Mouse (Mus musculus) liver, adult 2 months (tissue): ENCODE results near the gene Adamtsl4. TPM values are rescaled to one million over a fixed set of nuclear protein-coding genes. Genes with fewer than 3 reads are reported as not detected.

Source experiments
- DNase-seq: peaks from one replicate; pipeline ENCODE4 v3.0.0-alpha.2; 2011; ENCODE audit warnings: low read depth, low spot score; ENCODE audit errors: extremely low read depth
- H3K27ac ChIP-seq: fragments of 200-500 bp; replicated peaks from 2 replicates; pipeline ENCODE4 v1.5.1; 2012; ENCODE audit warnings: low read depth, mild to moderate bottlenecking, control low read depth, inconsistent platforms, low read length; ENCODE audit not compliant: insufficient read depth
- H3K27me3 ChIP-seq: fragments of 200-500 bp; 2 replicates; pipeline ENCODE4 v1.6.1; 2012; ENCODE audit warnings: mild to moderate bottlenecking, moderate library complexity, low read length, inconsistent platforms; ENCODE audit not compliant: control insufficient read depth, insufficient read depth
- H3K36me3 ChIP-seq: fragments of 200-500 bp; 2 replicates; pipeline ENCODE4 v1.6.1; 2012; ENCODE audit warnings: low read length, inconsistent platforms; ENCODE audit not compliant: control insufficient read depth, insufficient read depth
- H3K4me1 ChIP-seq: fragments of 200-500 bp; 2 replicates; pipeline ENCODE4 v1.6.1; 2011; ENCODE audit warnings: low read length; ENCODE audit not compliant: control insufficient read depth, insufficient read depth
- H3K4me3 ChIP-seq: fragments of 200-500 bp; 2 replicates; pipeline ENCODE4 v1.5.1; 2011; ENCODE audit warnings: low read depth, mild to moderate bottlenecking, control low read depth, low read length, moderate library complexity; ENCODE audit not compliant: insufficient read depth
- H3K79me2 ChIP-seq: fragments of 200-500 bp; 2 replicates; pipeline ENCODE4 v1.6.1; 2012; ENCODE audit warnings: inconsistent platforms, mild to moderate bottlenecking, low read length, moderate library complexity; ENCODE audit not compliant: control insufficient read depth, insufficient read depth
- H3K9ac ChIP-seq: fragments of 200-500 bp; 2 replicates; pipeline ENCODE4 v1.6.1; 2012; ENCODE audit warnings: low read depth, mild to moderate bottlenecking, control low read depth, inconsistent platforms, low read length
- CTCF ChIP-seq: fragments of 200-500 bp; IDR thresholded peaks from 2 replicates; pipeline ENCODE4 v1.5.1; 2011; ENCODE audit warnings: low read depth, low read length, control low read depth
- POLR2A ChIP-seq: fragments of 200-500 bp; IDR thresholded peaks from 2 replicates; pipeline ENCODE4 v1.6.1; 2011; ENCODE audit warnings: low read length, control low read depth; ENCODE audit not compliant: insufficient read depth; ENCODE audit errors: extremely low read depth
- whole genome bisulfite sequencing: fragments of 180-500 bp; shearing (Covaris S2); methylation state at CpG from one replicate; pipeline ENCODE4 v1.1.7; 2018; 5-methylcytosine and 5-hydroxymethylcytosine counted together
- polyA plus RNA-seq: library from polyadenylated mRNA; depleted of rRNA; stranded (reverse); fragments of >200 nt; gene quantifications from 2 replicates; pipeline ENCODE4 v1.2.3, GENCODE M21; 2012
- total RNA-seq: library from RNA; depleted of rRNA; stranded (reverse); fragments of >200 nt; gene quantifications from 2 replicates; pipeline ENCODE4 v1.2.3, GENCODE M21; 2014

Gene Adamtsl4
- total and polyA plus RNA-seq, 2 experiments = 0.55 to 4.7 TPM

- Histone ChIP-seq H3K4me1 (peaks cover 6% of the 10 kb centered on the region; the same call in 1 of the 2 replicates), H3K27ac (no peak overlapping the region), H3K36me3 (no peaks in the 10 kb centered on the region), H3K9ac (no peak overlapping the region), H3K79me2 (no peaks in the 10 kb centered on the region), H3K27me3 (no peaks in the 10 kb centered on the region), H3K4me3 (no peak overlapping the region)
- DNase-seq = no peak
- 92% methylated on average over 4 of the region's 4 CpGs for WGBS
- TF ChIP-seq POLR2A (no peak), CTCF (no peak)
These were observed 44.1 kb upstream of the Adamtsl4 start for GRCm38 (mm10) chr3:95731802-95732201.

GRCm38 (mm10) chr3:95730431-95730830 lies 42.7 kb upstream of the Adamtsl4 start:
- Histone ChIP-seq H3K4me1 (peaks cover 6% of the 10 kb centered on the region; the same call in 1 of the 2 replicates), H3K36me3 (no peaks in the 10 kb centered on the region), H3K79me2 (no peaks in the 10 kb centered on the region), H3K4me3 (no peak overlapping the region), H3K27ac (no peak overlapping the region), H3K27me3 (no peaks in the 10 kb centered on the region), H3K9ac (no peak overlapping the region)
- WGBS = 96% methylated on average over 7 of the region's 7 CpGs
- TF ChIP-seq CTCF (no peak), POLR2A (no peak)
- no peak for DNase-seq

DNA sequence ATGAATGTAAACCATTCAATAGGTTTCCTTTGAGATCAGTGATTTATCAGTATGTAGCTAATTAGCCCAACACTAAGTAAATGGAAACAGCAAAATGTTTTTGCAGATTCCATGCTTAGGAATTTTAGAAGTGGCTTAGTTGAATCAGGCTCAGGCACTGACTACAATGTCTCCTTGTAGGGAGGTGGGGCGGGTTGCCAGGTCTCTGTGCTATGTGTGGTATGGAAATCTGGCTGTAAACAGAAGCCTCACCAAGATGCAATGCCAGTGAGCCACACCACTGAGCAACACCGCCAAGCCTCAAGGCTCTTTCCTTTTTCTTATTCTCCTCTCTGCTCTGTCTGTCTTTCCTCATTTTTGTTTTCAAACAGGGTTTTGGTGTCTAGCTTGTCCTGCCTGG lies 41.2 kb upstream of the Adamtsl4 start:
- H3K27ac ChIP-seq = no peak overlapping the region
- DNase-seq = no peak
- H3K9ac ChIP-seq = no peak overlapping the region
- H3K27me3 ChIP-seq = no peaks in the 10 kb centered on the region
- H3K79me2 ChIP-seq = no peaks in the 10 kb centered on the region
- no peak for TF ChIP-seq POLR2A
- no peak for TF ChIP-seq CTCF
- WGBS = 91% methylated on average over 2 of the region's 2 CpGs
- H3K36me3 ChIP-seq = no peaks in the 10 kb centered on the region
- peaks cover 6% of the 10 kb centered on the region; the same call in 1 of the 2 replicates for H3K4me1 ChIP-seq
- no peak overlapping the region for H3K4me3 ChIP-seq

DNA sequence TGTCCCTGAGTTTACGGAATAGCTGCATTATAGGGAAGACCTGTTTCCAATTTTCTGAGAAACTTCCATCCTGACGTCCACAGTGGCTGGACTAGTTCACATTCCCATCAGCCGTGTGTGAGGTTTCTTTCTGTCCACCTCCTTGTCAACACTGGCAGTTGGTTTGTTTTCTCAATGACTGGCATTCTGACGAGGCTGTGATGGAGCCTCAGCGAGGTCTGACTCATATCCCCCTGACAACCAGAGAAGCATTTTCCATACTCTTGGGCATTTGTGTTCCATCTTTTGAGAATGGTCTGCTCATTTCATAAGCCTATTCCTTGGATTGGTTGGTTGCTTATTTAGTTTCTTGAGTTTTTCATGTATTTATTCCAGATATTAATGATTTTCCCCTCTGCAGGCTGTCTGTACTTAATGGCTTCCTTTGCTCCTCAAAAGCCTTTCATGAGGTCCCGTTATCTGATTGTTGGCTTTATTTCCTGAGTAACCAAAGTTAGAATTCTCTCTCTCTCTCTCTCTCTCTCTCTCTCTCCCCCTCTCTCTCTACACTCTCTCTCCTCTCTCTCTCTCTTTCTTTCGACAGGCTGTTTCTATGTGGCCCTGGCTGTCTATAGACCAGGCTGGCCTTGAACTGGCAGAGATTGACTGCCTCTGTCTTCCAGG lies 39.1 kb upstream of the Adamtsl4 start:
- no peaks in the 10 kb centered on the region for H3K4me1 ChIP-seq
- WGBS = 71% methylated on average over 7 of the region's 7 CpGs
- H3K4me3 ChIP-seq = no peak overlapping the region
- TF ChIP-seq CTCF (no peak), POLR2A (no peak)
- no peaks in the 10 kb centered on the region for H3K36me3 ChIP-seq
- no peaks in the 10 kb centered on the region for H3K27me3 ChIP-seq
- no peak for DNase-seq
- no peak overlapping the region for H3K9ac ChIP-seq
- H3K27ac ChIP-seq = no peak overlapping the region
- no peaks in the 10 kb centered on the region for H3K79me2 ChIP-seq

DNA sequence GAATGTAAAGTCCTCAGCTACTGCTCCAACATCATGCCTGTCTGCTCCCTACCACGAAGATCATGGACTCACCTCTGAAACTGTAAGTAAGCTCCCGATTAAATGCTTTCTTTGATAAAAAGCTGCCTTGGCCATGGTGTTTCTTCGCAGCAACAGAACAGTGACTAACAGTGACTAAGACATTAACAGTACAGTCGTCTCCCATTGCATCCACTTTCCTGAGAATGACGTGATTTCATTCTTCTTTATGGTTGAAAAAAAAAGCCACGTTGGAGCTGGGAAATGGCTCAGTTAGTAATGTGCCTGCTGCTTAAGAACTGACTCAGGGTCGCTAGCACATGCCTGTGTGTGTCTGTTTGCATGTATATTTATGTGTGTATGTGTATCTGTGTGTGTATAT lies 38.1 kb upstream of the Adamtsl4 start:
- Histone ChIP-seq H3K27ac (no peak overlapping the region), H3K4me1 (no peaks in the 10 kb centered on the region), H3K27me3 (no peaks in the 10 kb centered on the region), H3K4me3 (no peak overlapping the region), H3K36me3 (no peaks in the 10 kb centered on the region), H3K79me2 (no peaks in the 10 kb centered on the region), H3K9ac (no peak overlapping the region)
- WGBS = 91% methylated on average over 7 of the region's 7 CpGs
- DNase-seq = no peak
- no peak for TF ChIP-seq CTCF
- no peak for TF ChIP-seq POLR2A

GRCm38 (mm10) chr3:95722386-95722785 lies 34.7 kb upstream of the Adamtsl4 start:
- Histone ChIP-seq H3K27ac (no peak overlapping the region), H3K79me2 (no peaks in the 10 kb centered on the region), H3K4me3 (no peak overlapping the region), H3K4me1 (no peaks in the 10 kb centered on the region), H3K9ac (no peak overlapping the region), H3K36me3 (no peaks in the 10 kb centered on the region), H3K27me3 (no peaks in the 10 kb centered on the region)
- no peak for TF ChIP-seq CTCF
- TF ChIP-seq POLR2A = no peak
- DNase-seq = no peak
- 81% methylated on average over 3 of the region's 3 CpGs for WGBS
